Mouse (Mus musculus) CD4-positive, CD25-positive, alpha-beta regulatory T cell, adult 2 months (primary cell): Measurements from ENCODE around the gene Rcvrn.

ENCODE experiments used
- DNase-seq: peaks from one replicate; pipeline ENCODE4 v3.0.0-alpha.2; 2012; ENCODE audit warnings: low read depth, low spot score

Gene Rcvrn

GRCm38 (mm10) chr11:67694703-67695376, at the start of gene Rcvrn:
Gene Rcvrn (plus strand): TSS chr11:67695326.
- no peak for DNase-seq

- peak; percentile 31 for DNase-seq
These were observed 47.4 kb upstream of the Rcvrn start for GRCm38 (mm10) chr11:67647745-67648144.

GRCm38 (mm10) chr11:67648651-67649407, 46.3 kb upstream of the Rcvrn start:
- DNase-seq, result no peak

- DNase-seq, result no peak
These were observed 45.0 kb upstream of the Rcvrn start for GRCm38 (mm10) chr11:67649971-67650707.

- DNase-seq, result no peak
These were observed 43.4 kb upstream of the Rcvrn start for GRCm38 (mm10) chr11:67651731-67652130.

GRCm38 (mm10) chr11:67652194-67652892, 42.8 kb upstream of the Rcvrn start:
- DNase-seq, result no peak

GRCm38 (mm10) chr11:67652893-67653255, 42.3 kb upstream of the Rcvrn start:
- DNase-seq, result no peak

GRCm38 (mm10) chr11:67653521-67654090, 41.5 kb upstream of the Rcvrn start:
- no peak for DNase-seq

- DNase-seq, result no peak
These were observed 40.6 kb upstream of the Rcvrn start for GRCm38 (mm10) chr11:67654514-67654913.

- DNase-seq, result no peak
These were observed 39.7 kb upstream of the Rcvrn start for GRCm38 (mm10) chr11:67655236-67655959.

GRCm38 (mm10) chr11:67656366-67656765, 38.8 kb upstream of the Rcvrn start:
- DNase-seq, result no peak

GRCm38 (mm10) chr11:67656811-67657210, 38.3 kb upstream of the Rcvrn start:
- DNase-seq, result no peak

- peak; percentile 50 for DNase-seq
These were observed 37.3 kb upstream of the Rcvrn start for GRCm38 (mm10) chr11:67657685-67658382.

GRCm38 (mm10) chr11:67661465-67661864, 33.7 kb upstream of the Rcvrn start:
- no peak for DNase-seq

- DNase-seq, result no peak
These were observed 31.7 kb upstream of the Rcvrn start for GRCm38 (mm10) chr11:67663437-67663836.

GRCm38 (mm10) chr11:67664261-67664660, 30.9 kb upstream of the Rcvrn start:
- DNase-seq, result no peak

- DNase-seq, result no peak
These were observed 30.2 kb upstream of the Rcvrn start for GRCm38 (mm10) chr11:67664918-67665317.

- no peak for DNase-seq
These were observed 29.0 kb upstream of the Rcvrn start for GRCm38 (mm10) chr11:67666129-67666528.

- no peak for DNase-seq
These were observed 27.4 kb upstream of the Rcvrn start for GRCm38 (mm10) chr11:67667531-67668332.
